Mouse (Mus musculus): ENCODE data around the gene Fam216b. TPM values are rescaled to one million over a fixed set of nuclear protein-coding genes. Genes with fewer than 3 reads are reported as not detected.

The Fam216b gene
- polyA plus RNA-seq, 1 experiment from 2014 or later, result not detected

DNA sequence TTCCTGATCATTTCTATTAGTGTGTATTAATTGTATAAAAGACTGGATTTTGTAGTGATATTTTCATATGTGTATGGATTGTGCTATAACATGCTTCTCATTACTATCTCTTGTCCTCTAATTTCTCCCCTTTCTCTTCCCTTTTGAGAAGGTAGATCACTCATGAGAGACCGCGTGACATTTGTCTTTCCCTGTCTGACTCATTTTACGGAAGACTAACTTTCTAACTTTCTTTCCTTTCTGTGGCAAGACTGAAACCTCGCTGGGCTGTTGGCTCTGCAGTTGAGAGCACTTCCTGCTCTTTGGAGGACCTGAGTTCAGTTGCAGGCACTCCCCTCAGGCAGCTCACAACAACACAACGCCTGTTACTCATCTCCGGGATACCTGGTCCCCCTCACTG is 48.2 kb downstream of the Fam216b start:
- 67% methylated on average over 6 of the region's 6 CpGs for WGBS
- H3K4me1 ChIP-seq, result peaks cover 15% of the 10 kb centered on the region
- no peaks in the 10 kb centered on the region for H3K36me3 ChIP-seq
- no peak for ATAC-seq (replicated peaks; ENCODE audit: low FRiP score)
- no peaks in the 10 kb centered on the region for H3K27me3 ChIP-seq
- H3K4me2 ChIP-seq, result no peak overlapping the region
- H3K4me3 ChIP-seq (replicated peaks), result no peak overlapping the region
- no peaks in the 10 kb centered on the region for H3K9me3 ChIP-seq (replicated peaks)
- H3K9ac ChIP-seq, result no peak overlapping the region
- H3K27ac ChIP-seq, result no peak overlapping the region

DNA sequence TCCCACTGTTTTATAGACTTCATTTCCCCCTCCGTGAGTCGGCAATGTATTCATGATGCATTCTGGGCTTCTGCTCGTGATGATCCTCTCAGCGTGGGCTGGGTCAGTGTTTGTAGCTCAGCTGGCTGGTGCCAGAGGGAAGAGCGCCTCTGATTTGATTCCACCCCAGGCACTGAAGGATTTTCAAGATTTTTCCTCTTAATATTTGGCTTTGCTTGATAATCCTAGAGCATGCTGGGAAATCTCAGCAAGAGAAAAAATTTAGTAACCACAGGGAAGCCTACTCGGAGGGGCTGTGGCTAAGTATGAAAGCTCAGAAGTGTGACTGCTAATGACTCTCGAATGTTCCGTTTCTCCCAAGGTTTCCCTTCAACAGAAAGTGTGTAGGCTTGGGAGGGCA is 49.9 kb downstream of the Fam216b start:
- 67% methylated on average over 8 of the region's 8 CpGs for WGBS

More for the DNA sequence above, 49.9 kb downstream of the Fam216b start:
- no peak for ATAC-seq (replicated peaks; ENCODE audit: low FRiP score)
- Histone ChIP-seq H3K9ac (no peak overlapping the region), H3K27ac (no peak overlapping the region), H3K4me2 (no peak overlapping the region), H3K27me3 (no peaks in the 10 kb centered on the region), H3K4me1 (peaks cover 15% of the 10 kb centered on the region), H3K4me3 (replicated peaks) (no peak overlapping the region), H3K36me3 (no peaks in the 10 kb centered on the region), H3K9me3 (replicated peaks) (no peaks in the 10 kb centered on the region)

Other genes starting within 250 kb of the Fam216b start
- 118 and 136 TPM in 2 replicates for gene Dnajc15, start 213.9 kb downstream of the Fam216b start, polyA plus RNA-seq (2015; fragmentation: Nextera tagmentation; extraction: Ambion mirVana)
- 0.90 and 1.5 TPM in 2 replicates for gene Epsti1, start 184.8 kb downstream of the Fam216b start, polyA plus RNA-seq (2015; fragmentation: Nextera tagmentation; extraction: Ambion mirVana)
- gene Tnfsf11, start 219.0 kb upstream of the Fam216b start, polyA plus RNA-seq (2015; fragmentation: Nextera tagmentation; extraction: Ambion mirVana), result 0.32 and 0.63 TPM in 2 replicates